Mouse (Mus musculus) forebrain, embryonic 13.5 days (tissue): ENCODE data around the gene Tex21. TPM values are rescaled to one million over a fixed set of nuclear protein-coding genes. Genes with fewer than 3 reads are reported as not detected.

Source experiments
- ATAC-seq: fragments of 200-750 bp; cut with Nextera tagmentation; 2 replicates; pipeline ENCODE4 v1.8.0; 2017
- H3K27ac ChIP-seq: fragments of 300-500 bp; sonication (generic); 2 replicates; pipeline ENCODE4 v1.5.1; 2015; ENCODE audit warnings: inconsistent platforms, mild to moderate bottlenecking, moderate library complexity
- H3K27me3 ChIP-seq: fragments of 300-500 bp; sonication (generic); 2 replicates; pipeline ENCODE4 v1.6.1; 2015; ENCODE audit warnings: mild to moderate bottlenecking, inconsistent platforms
- H3K36me3 ChIP-seq: fragments of 300-500 bp; sonication (generic); 2 replicates; pipeline ENCODE4 v1.6.1; 2015; ENCODE audit warnings: mild to moderate bottlenecking, inconsistent platforms; ENCODE audit not compliant: poor library complexity, severe bottlenecking
- H3K4me1 ChIP-seq: fragments of 300-500 bp; sonication (generic); 2 replicates; pipeline ENCODE4 v1.6.1; 2015; ENCODE audit warnings: inconsistent platforms
- H3K4me2 ChIP-seq: fragments of 300-500 bp; sonication (generic); 2 replicates; pipeline ENCODE4 v1.6.1; 2015; ENCODE audit warnings: inconsistent platforms, mild to moderate bottlenecking, moderate library complexity
- H3K4me3 ChIP-seq: fragments of 300-500 bp; sonication (generic); 2 replicates; pipeline ENCODE4 v1.5.1; 2015; ENCODE audit warnings: mild to moderate bottlenecking, inconsistent platforms
- H3K9ac ChIP-seq: fragments of 300-500 bp; sonication (generic); 2 replicates; pipeline ENCODE4 v1.6.1; 2015; ENCODE audit warnings: mild to moderate bottlenecking, inconsistent platforms
- H3K9me3 ChIP-seq: fragments of 300-500 bp; sonication (generic); replicated peaks from 2 replicates; pipeline ENCODE4 v1.6.1; 2016; ENCODE audit warnings: inconsistent platforms
- WGBS: fragments of 180-500 bp; shearing (Covaris S2); methylation state at CpG from one replicate; pipeline ENCODE4 v1.1.7; 2015; 5-methylcytosine and 5-hydroxymethylcytosine counted together
- polyA plus RNA-seq: library from polyadenylated mRNA; unstranded; fragments of >200 nt; fragmentation: Nextera tagmentation; extraction: Ambion mirVana; gene quantifications from 2 replicates; pipeline ENCODE4 v1.2.1, GENCODE M21; 2015

The Tex21 gene
- not detected in 2 replicates for polyA plus RNA-seq

DNA sequence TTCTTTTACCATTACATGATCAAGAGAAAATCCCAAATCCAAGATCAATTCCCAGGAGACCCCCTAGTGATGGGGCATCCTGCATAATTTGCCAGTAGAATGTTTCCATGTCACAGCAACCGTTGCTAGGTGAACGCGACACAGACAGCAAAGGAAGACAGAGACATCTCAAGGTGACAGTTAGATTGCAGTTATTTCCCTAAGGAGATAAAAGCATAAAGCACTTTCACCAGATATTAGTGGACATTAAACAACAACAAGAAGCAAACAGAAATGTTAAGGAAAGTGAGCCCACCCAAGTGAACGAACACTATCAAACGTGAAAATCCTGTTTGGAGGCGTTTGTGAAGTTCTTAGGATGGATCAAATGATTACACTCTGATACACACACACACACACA lies at the start of gene Tex21:
TSS of gene Tex21 (minus strand) at position 101 of the 400 bp plus-strand sequence.
- no peaks in the 10 kb centered on the region for H3K4me1 ChIP-seq
- WGBS = 85% methylated on average over 6 of the region's 6 CpGs
- no peak within 1 kb of the TSS for H3K27ac ChIP-seq
- no peak within 1 kb of the TSS for H3K4me3 ChIP-seq
- no peak for ATAC-seq
- H3K36me3 ChIP-seq = no peaks in the 10 kb centered on the region
- no peaks in the 10 kb centered on the region for H3K27me3 ChIP-seq
- H3K9me3 ChIP-seq = no peaks in the 10 kb centered on the region
- H3K4me2 ChIP-seq = no peak within 1 kb of the TSS
- H3K9ac ChIP-seq = no peak within 1 kb of the TSS

GRCm38 (mm10) chr12:76293192-76293591 lies 46.6 kb upstream of the Tex21 start:
- Histone ChIP-seq H3K9me3 (no peaks in the 10 kb centered on the region), H3K36me3 (peaks cover 69% of the 10 kb centered on the region), H3K9ac (no peak overlapping the region), H3K4me3 (no peak overlapping the region), H3K27ac (no peak overlapping the region), H3K4me2 (no peak overlapping the region), H3K4me1 (peaks cover 9% of the 10 kb centered on the region), H3K27me3 (no peaks in the 10 kb centered on the region)
- WGBS = 57% methylated on average over 7 of the region's 7 CpGs
- no peak for ATAC-seq

- peaks cover 19% of the 10 kb centered on the region for H3K4me1 ChIP-seq
- WGBS = 94% methylated on average over 2 of the region's 2 CpGs
- ATAC-seq = no peak
- H3K9ac ChIP-seq = no peak overlapping the region
- H3K4me2 ChIP-seq = no peak overlapping the region
- no peak overlapping the region for H3K27ac ChIP-seq
- H3K9me3 ChIP-seq = no peaks in the 10 kb centered on the region
- H3K36me3 ChIP-seq = peaks cover 54% of the 10 kb centered on the region
- no peaks in the 10 kb centered on the region for H3K27me3 ChIP-seq
- no peak overlapping the region for H3K4me3 ChIP-seq
These were observed 43.7 kb upstream of the Tex21 start for GRCm38 (mm10) chr12:76290271-76290670.

GRCm38 (mm10) chr12:76289428-76289827 lies 42.9 kb upstream of the Tex21 start:
- Histone ChIP-seq H3K4me3 (no peak overlapping the region), H3K27me3 (no peaks in the 10 kb centered on the region), H3K9ac (no peak overlapping the region), H3K27ac (no peak overlapping the region), H3K4me2 (no peak overlapping the region), H3K9me3 (no peaks in the 10 kb centered on the region), H3K4me1 (peaks cover 19% of the 10 kb centered on the region), H3K36me3 (peaks cover 60% of the 10 kb centered on the region)
- ATAC-seq = no peak
- 91% methylated on average over 12 of the region's 12 CpGs for WGBS

DNA sequence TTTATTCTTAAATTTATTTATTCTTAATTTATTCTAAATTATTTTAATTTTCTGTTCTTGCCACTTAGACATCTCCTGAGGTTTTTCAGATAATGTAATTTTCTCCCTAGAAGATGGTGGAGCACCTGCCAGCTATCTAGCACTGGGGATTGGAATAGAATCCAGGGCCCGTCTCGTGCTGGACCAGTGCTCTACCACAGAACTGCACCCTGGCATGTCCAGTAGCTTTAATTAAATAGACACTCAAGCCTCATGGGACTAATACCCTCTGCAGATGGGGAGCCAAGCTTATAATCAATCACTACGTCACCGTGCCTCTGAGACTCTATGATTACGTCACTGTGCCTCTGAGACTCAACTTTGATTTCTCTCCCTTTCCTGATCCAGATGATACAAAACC lies 41.9 kb upstream of the Tex21 start:
- Histone ChIP-seq H3K4me3 (no peak overlapping the region), H3K9ac (no peak overlapping the region), H3K4me1 (peaks cover 19% of the 10 kb centered on the region), H3K27ac (peak overlapping the region; percentile 75), H3K36me3 (peaks cover 65% of the 10 kb centered on the region), H3K27me3 (no peaks in the 10 kb centered on the region), H3K4me2 (no peak overlapping the region), H3K9me3 (no peaks in the 10 kb centered on the region)
- WGBS = 46% methylated on average over 5 of the region's 5 CpGs
- ATAC-seq = peak; percentile 68

GRCm38 (mm10) chr12:76287986-76288385 lies 41.4 kb upstream of the Tex21 start:
- H3K36me3 ChIP-seq = peaks cover 70% of the 10 kb centered on the region
- peaks cover 19% of the 10 kb centered on the region for H3K4me1 ChIP-seq
- H3K4me2 ChIP-seq = peak overlapping the region; percentile 16; the same call in 1 of the 2 replicates
- H3K27ac ChIP-seq = peak overlapping the region; percentile 77
- no peaks in the 10 kb centered on the region for H3K27me3 ChIP-seq
- H3K4me3 ChIP-seq = no peak overlapping the region
- no peaks in the 10 kb centered on the region for H3K9me3 ChIP-seq
- peak; percentile 69; the same call in 1 of the 2 replicates for ATAC-seq
- H3K9ac ChIP-seq = no peak overlapping the region
- WGBS = 28% methylated on average over 8 of the region's 8 CpGs

- 88% methylated on average over 6 of the region's 6 CpGs for WGBS
- peaks cover 56% of the 10 kb centered on the region for H3K36me3 ChIP-seq
- no peaks in the 10 kb centered on the region for H3K27me3 ChIP-seq
- H3K4me1 ChIP-seq = peaks cover 33% of the 10 kb centered on the region
- no peak overlapping the region for H3K9ac ChIP-seq
- no peaks in the 10 kb centered on the region for H3K9me3 ChIP-seq
- no peak overlapping the region for H3K27ac ChIP-seq
- no peak overlapping the region for H3K4me2 ChIP-seq
- no peak overlapping the region for H3K4me3 ChIP-seq
- no peak for ATAC-seq
These were observed 38.9 kb upstream of the Tex21 start for GRCm38 (mm10) chr12:76285418-76285817.

DNA sequence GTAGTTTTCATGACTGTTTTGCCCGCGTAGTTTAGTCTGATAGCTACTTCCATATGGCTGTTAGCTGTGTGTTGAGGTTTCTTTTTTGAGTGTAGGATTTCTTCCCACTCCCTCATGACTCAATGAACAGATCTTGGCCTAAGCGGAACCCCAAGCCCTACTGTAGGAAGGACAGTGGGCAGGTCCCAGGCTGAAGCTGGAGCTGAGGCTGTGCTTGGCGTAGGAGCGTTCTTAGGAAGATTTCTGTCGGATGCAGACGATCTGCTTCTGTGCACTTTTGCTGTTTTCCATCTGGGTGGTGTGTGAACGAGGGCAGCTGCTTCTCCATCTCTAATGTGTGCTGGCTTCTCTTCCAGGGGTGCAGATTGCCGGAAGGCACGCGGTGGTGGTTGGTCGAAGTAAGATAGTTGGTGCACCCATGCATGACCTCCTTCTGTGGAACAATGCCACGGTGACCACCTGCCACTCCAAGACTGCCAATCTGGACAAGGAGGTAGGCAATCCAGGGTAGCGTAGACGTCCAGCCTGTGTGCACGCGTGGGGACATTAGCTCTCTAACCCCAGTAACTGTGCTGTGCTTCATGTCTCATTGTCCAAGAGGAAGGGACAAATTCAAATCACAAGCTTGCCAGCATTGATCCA lies 36.1 kb upstream of the Tex21 start:
- 0 out of 2 replicates have a peak, but pooled peaks have one; percentile 20 for ATAC-seq
- H3K36me3 ChIP-seq = peaks cover 50% of the 10 kb centered on the region
- WGBS = 88% methylated on average over 17 of the region's 17 CpGs

GRCm38 (mm10) chr12:76282132-76282531 lies 35.6 kb upstream of the Tex21 start:
- ATAC-seq = peak; percentile 55
- H3K27ac ChIP-seq = 0 out of 2 replicates have a peak overlapping the region, but pooled peaks have one; percentile 1
- H3K9me3 ChIP-seq = no peaks in the 10 kb centered on the region
- no peak overlapping the region for H3K4me2 ChIP-seq
- peaks cover 54% of the 10 kb centered on the region for H3K36me3 ChIP-seq
- H3K9ac ChIP-seq = no peak overlapping the region; the same call in 1 of the 2 replicates
- 47% methylated on average over 4 of the region's 4 CpGs for WGBS
- H3K27me3 ChIP-seq = no peaks in the 10 kb centered on the region
- no peak overlapping the region for H3K4me3 ChIP-seq
- peaks cover 20% of the 10 kb centered on the region for H3K4me1 ChIP-seq

More for the DNA sequence above, 36.1 kb upstream of the Tex21 start:
- Histone ChIP-seq H3K4me2 (no peak overlapping the region), H3K4me1 (peaks cover 25% of the 10 kb centered on the region), H3K9ac (no peak overlapping the region), H3K27me3 (no peaks in the 10 kb centered on the region), H3K4me3 (no peak overlapping the region), H3K9me3 (no peaks in the 10 kb centered on the region), H3K27ac (peak overlapping the region; percentile 1; the same call in 1 of the 2 replicates)

DNA sequence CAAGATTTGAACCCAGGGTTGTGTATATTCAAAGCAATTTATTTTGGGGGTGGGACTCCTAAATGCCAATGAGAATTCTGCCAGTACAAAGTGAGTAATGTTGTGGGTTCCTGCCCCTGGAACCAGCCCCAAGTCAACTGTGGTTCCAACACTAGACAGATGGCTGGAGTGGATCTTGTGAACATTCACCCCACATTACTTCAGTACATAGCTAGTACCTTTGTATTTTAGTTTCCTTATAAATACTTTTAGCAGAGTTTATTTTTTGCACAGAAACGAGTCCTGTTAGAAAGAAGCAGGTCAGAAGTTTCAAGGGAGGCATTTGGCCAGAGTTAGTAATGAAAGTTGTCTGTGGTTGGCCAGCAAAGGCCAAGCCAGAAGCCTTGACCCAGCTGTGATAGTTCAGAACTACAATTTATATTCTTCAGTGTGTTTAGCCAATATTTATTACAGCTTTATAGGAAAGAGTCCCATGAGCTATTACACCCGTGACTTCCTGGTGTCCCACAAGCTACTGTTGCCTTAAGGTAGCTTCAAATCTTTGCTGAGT lies 34.6 kb upstream of the Tex21 start:
- ATAC-seq = no peak
- Histone ChIP-seq H3K27ac (no peak overlapping the region), H3K4me2 (no peak overlapping the region), H3K36me3 (peaks cover 56% of the 10 kb centered on the region), H3K9ac (no peak overlapping the region), H3K27me3 (no peaks in the 10 kb centered on the region), H3K4me1 (peaks cover 18% of the 10 kb centered on the region), H3K9me3 (no peaks in the 10 kb centered on the region), H3K4me3 (no peak overlapping the region)
- 91% methylated on average over 2 of the region's 2 CpGs for WGBS

GRCm38 (mm10) chr12:76280556-76280955 lies 34.0 kb upstream of the Tex21 start:
- H3K4me3 ChIP-seq = no peak overlapping the region
- 79% methylated on average over 9 of the region's 9 CpGs for WGBS
- H3K9me3 ChIP-seq = no peaks in the 10 kb centered on the region
- peaks cover 18% of the 10 kb centered on the region for H3K4me1 ChIP-seq
- no peak overlapping the region for H3K9ac ChIP-seq
- no peaks in the 10 kb centered on the region for H3K27me3 ChIP-seq
- H3K36me3 ChIP-seq = peaks cover 55% of the 10 kb centered on the region
- no peak overlapping the region for H3K4me2 ChIP-seq
- no peak overlapping the region for H3K27ac ChIP-seq
- ATAC-seq = no peak

DNA sequence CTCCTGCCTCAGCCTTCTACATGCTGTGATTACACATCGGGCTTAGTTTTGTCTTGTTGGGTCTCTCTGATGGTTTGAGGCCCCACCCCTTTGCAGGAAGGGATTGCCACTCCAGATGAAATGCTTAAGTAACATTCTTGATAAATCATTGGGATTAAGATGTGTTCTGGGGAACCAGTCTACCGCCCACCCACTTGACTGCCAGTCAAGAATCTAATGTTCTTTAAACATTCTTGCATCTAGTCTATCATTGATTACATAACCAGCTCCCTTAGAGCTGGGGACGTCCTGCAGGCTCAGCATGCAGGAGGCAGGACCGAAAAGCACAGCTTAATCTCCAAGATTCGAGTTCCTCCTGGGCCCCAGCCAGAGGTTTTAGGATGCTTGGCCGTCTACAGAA lies 31.7 kb upstream of the Tex21 start:
- no peak overlapping the region for H3K4me2 ChIP-seq
- no peak overlapping the region for H3K4me3 ChIP-seq
- peaks cover 18% of the 10 kb centered on the region for H3K4me1 ChIP-seq
- H3K9ac ChIP-seq = no peak overlapping the region
- no peak overlapping the region for H3K27ac ChIP-seq
- peaks cover 34% of the 10 kb centered on the region for H3K36me3 ChIP-seq
- 78% methylated on average over 6 of the region's 6 CpGs for WGBS
- ATAC-seq = no peak
- no peaks in the 10 kb centered on the region for H3K27me3 ChIP-seq
- no peaks in the 10 kb centered on the region for H3K9me3 ChIP-seq
